Mouse (Mus musculus) cerebellum, adult 2 months (tissue): ENCODE measurements around the gene Smcp.

Source experiments
- CTCF ChIP-seq: fragments of 200-500 bp; IDR thresholded peaks from 2 replicates; pipeline ENCODE4 v1.5.1; 2011; ENCODE audit warnings: low read depth, mild to moderate bottlenecking, control low read depth, low read length, moderate library complexity, borderline replicate concordance; ENCODE audit not compliant: insufficient read depth
- POLR2A ChIP-seq: fragments of 200-500 bp; IDR thresholded peaks from 2 replicates; pipeline ENCODE4 v1.6.1; 2011; ENCODE audit warnings: low read length, control low read depth, borderline replicate concordance; ENCODE audit not compliant: insufficient read depth

GRCm38 (mm10) chr3:92568752-92569151 is 20.0 kb downstream of the Smcp start:
- TF ChIP-seq POLR2A = no peak
- TF ChIP-seq CTCF = no peak
